Mouse (Mus musculus) lung, postnatal 0 days (tissue): ENCODE data around the gene Slc1a7.

Experiments
- CTCF ChIP-seq: IDR thresholded peaks from 2 replicates; pipeline ENCODE4 v1.5.1; 2016; ENCODE audit warnings: antibody characterized with exemption, mild to moderate bottlenecking
- EP300 ChIP-seq: IDR thresholded peaks from 2 replicates; pipeline ENCODE4 v1.6.1; 2016; ENCODE audit warnings: antibody characterized with exemption, mild to moderate bottlenecking, control low read depth

DNA sequence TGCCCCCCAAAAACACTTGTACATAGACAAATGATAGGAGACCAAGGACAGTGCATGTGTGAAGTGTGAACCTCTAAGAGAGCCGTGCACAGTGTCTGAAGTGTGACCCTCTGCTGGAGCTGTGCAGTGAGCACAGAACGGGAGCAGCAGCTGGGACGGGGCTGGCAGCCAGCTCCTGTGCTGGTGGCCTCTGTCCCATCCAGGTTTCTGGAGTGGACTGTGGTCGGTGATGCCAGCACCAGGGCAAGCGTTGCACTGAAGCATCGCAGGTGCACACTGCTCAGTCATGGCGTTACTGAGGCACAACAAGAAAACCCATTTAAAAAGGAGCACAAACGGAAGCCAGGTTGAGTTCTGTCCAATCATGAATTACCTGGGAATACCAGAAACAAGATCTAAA, 78.0 kb downstream of the Slc1a7 start:
- TF ChIP-seq CTCF (no peak), EP300 (no peak)
